Mouse (Mus musculus): ENCODE measurements around the gene Rhov. TPM values are rescaled to one million over a fixed set of nuclear protein-coding genes. Genes with fewer than 3 reads are reported as not detected.

The Rhov gene
- total and polyA plus RNA-seq, 3 experiments: 0.17 TPM; not detected in 2

DNA sequence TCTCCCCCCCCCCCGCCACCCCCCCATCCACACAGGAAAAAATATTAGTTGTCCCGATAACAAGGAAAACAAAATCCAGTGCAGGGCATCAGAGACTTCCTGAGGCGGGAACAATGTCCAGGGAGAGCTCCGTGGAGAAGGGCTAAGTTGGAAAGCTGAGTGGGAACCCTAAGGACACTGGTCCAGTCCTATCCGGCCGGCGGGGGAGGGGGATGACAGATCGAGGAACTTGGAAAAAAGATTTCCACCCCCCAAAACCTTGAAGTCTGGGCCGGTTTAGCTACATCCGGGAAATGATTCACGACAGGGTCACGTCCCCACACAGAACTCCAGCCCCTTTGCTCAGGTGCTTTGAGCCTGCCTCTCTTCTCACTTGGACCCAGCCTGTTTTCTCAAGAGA is 40.5 kb upstream of the Rhov start:
- Histone ChIP-seq H3K4me2 (ENCODE audit: insufficient read depth, low read depth, poor library complexity, severe bottlenecking) (no peak overlapping the region), H3K79me2 (replicated peaks; ENCODE audit: control insufficient read depth, extremely low read depth, insufficient read depth, poor library complexity, severe bottlenecking) (no peaks in the 10 kb centered on the region), H3K36me3 (replicated peaks in 1 of 2; ENCODE audit: control insufficient read depth in 1 of 2, insufficient read depth in 1 of 2, low read length in 1 of 2) (no peaks in the 10 kb centered on the region), H3K4me3 (replicated peaks in 1 of 3; ENCODE audit: low read depth in 2 of 3, low read length in 2 of 3, poor library complexity in 1 of 3) (no peak overlapping the region), H3K9ac (ENCODE audit: insufficient read depth, low read depth) (no peak overlapping the region), H3K27me3 (replicated peaks) (peaks cover 4% of the 10 kb centered on the region), H3K4me1 (ENCODE audit: control insufficient read depth in 1 of 2, insufficient read depth in 2 of 2) (peaks cover 7 to 37% of the 10 kb centered on the region in 2 experiments; a peak in 3 of 4 replicates), H3K9me3 (replicated peaks; ENCODE audit: low read length) (peaks cover 7% of the 10 kb centered on the region), H3K27ac (ENCODE audit: insufficient read depth, low read depth) (no peak overlapping the region)
- TF ChIP-seq USF2 (conservative IDR thresholded peaks at IDR 0.05; ENCODE audit: low read depth, low read length) (no peak), E2F4 (IDR thresholded peaks at IDR 0.05; ENCODE audit: insufficient replicate concordance, low read depth, low read length) (no peak), RCOR1 (conservative IDR thresholded peaks at IDR 0.05; ENCODE audit: low read depth, low read length) (no peak), POLR2AphosphoS2 (IDR thresholded peaks at IDR 0.05; ENCODE audit: low read depth, low read length) (no peak), NRF1 (IDR thresholded peaks at IDR 0.05; ENCODE audit: low read depth, low read length) (no peak), USF1 (IDR thresholded peaks at IDR 0.05; ENCODE audit: low read depth, low read length) (no peak), IRF4 (IDR thresholded peaks at IDR 0.05; ENCODE audit: low read depth, low read length) (no peak), ZNF384 (IDR thresholded peaks at IDR 0.05; ENCODE audit: low read depth, low read length) (no peak), JUN (IDR thresholded peaks at IDR 0.05; ENCODE audit: insufficient read depth, low read depth, low read length) (no peak), MAZ (IDR thresholded peaks at IDR 0.05; ENCODE audit: low read depth, low read length) (no peak), CHD2 (IDR thresholded peaks at IDR 0.05; ENCODE audit: low read length) (no peak), CHD1 (IDR thresholded peaks at IDR 0.05; ENCODE audit: low read depth, low read length) (no peak), BHLHE40 (IDR thresholded peaks at IDR 0.05; ENCODE audit: low read depth, low read length) (no peak), SMC3 (IDR thresholded peaks at IDR 0.05; ENCODE audit: low read depth, low read length) (no peak), MXI1 (IDR thresholded peaks at IDR 0.05; ENCODE audit: low read depth, low read length) (no peak), RAD21 (IDR thresholded peaks at IDR 0.05; ENCODE audit: low read depth, low read length) (no peak)
- dilution Hi-C loops (cut with MboI; ENCODE audit: extremely low pct_ligation_motif_present, extremely low pct_unique_long_range_greater_than_20kb, low sequenced_read_pairs): no loop called here
- no peak for DNase-seq (ENCODE audit: extremely low read depth)
- in situ Hi-C loops (cut with MboI; ENCODE audit: low pct_ligation_motif_present, low pct_unique_long_range_greater_than_20kb, low sequenced_read_pairs): no loop called here

DNA sequence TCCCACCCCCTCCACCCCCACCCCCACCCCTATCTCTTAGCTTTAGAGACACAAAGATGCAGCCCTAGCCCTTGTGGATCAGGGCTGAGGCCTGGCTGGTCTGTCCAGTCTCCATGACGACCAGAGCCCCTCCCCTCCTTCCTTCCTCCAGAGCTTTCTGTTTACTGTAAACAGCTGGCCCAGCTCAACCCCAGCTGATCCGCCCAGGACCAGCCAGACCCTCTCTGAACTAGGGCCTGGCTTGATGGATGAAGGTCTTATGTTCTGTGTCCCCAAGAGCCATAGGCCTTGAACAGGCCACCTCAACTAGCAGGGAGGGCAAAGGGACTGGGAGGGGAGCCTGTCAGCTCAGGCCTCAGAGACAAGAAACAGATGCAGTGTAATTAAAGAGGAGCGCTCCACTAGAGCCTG is 33.7 kb upstream of the Rhov start:
- dilution Hi-C loops (cut with MboI; ENCODE audit: extremely low pct_ligation_motif_present, extremely low pct_unique_long_range_greater_than_20kb, low sequenced_read_pairs): no loop called here
- Histone ChIP-seq H3K4me3 (replicated peaks in 1 of 3; ENCODE audit: low read depth in 2 of 3, low read length in 2 of 3, poor library complexity in 1 of 3) (no peak overlapping the region), H3K79me2 (replicated peaks; ENCODE audit: control insufficient read depth, extremely low read depth, insufficient read depth, poor library complexity, severe bottlenecking) (no peaks in the 10 kb centered on the region), H3K9ac (ENCODE audit: insufficient read depth, low read depth) (no peak overlapping the region), H3K4me2 (ENCODE audit: insufficient read depth, low read depth, poor library complexity, severe bottlenecking) (no peak overlapping the region), H3K36me3 (replicated peaks in 1 of 2; ENCODE audit: control insufficient read depth in 1 of 2, insufficient read depth in 1 of 2, low read length in 1 of 2) (peaks cover 0 to 5% of the 10 kb centered on the region in 2 experiments), H3K27me3 (replicated peaks) (no peaks in the 10 kb centered on the region), H3K4me1 (ENCODE audit: control insufficient read depth in 1 of 2, insufficient read depth in 2 of 2) (peaks cover 17 to 52% of the 10 kb centered on the region in 2 experiments), H3K27ac (ENCODE audit: insufficient read depth, low read depth) (no peak overlapping the region), H3K9me3 (replicated peaks; ENCODE audit: low read length) (no peaks in the 10 kb centered on the region)
- in situ Hi-C loops (cut with MboI; ENCODE audit: low pct_ligation_motif_present, low pct_unique_long_range_greater_than_20kb, low sequenced_read_pairs): no loop called here
- DNase-seq (ENCODE audit: extremely low read depth): no peak
- TF ChIP-seq TCF12 (IDR thresholded peaks at IDR 0.05; ENCODE audit: low read depth, low read length): no peak
- no peak for TF ChIP-seq ZMIZ1 (IDR thresholded peaks at IDR 0.05; ENCODE audit: low read depth, low read length)
- no peak for TF ChIP-seq KAT2A (IDR thresholded peaks at IDR 0.05; ENCODE audit: insufficient replicate concordance, low read length)
- TF ChIP-seq CHD1 (IDR thresholded peaks at IDR 0.05; ENCODE audit: low read depth, low read length): no peak
- TF ChIP-seq POLR2AphosphoS2 (IDR thresholded peaks at IDR 0.05; ENCODE audit: low read depth, low read length): no peak
- TF ChIP-seq NELFE (IDR thresholded peaks at IDR 0.05; ENCODE audit: low read depth, low read length): no peak
- no peak for TF ChIP-seq POLR2A (IDR thresholded peaks at IDR 0.05; ENCODE audit: low read depth, low read length)
- no peak for TF ChIP-seq SIN3A (IDR thresholded peaks at IDR 0.05; ENCODE audit: low read length)
- TF ChIP-seq CHD2 (IDR thresholded peaks at IDR 0.05; ENCODE audit: low read length): no peak
